10 mouse cellular contexts compared by ENCODE assay signal in genomic region chr6:100660395-100660794, GRCm38 (mm10). TPM values are rescaled to one million over a fixed set of nuclear protein-coding genes. Genes with fewer than 3 reads are reported as not detected.
DNase-seq lines count a peak whose midpoint lies in the region; ATAC-seq and TF ChIP-seq lines count a peak whose summit lies in the region.
"Had no signal": no experiment of that assay in that cellular context is flagged by ENCODE, and none has a peak within 500 bp of the region (broad histone marks: within the 10 kb centered on the region; RNA-seq: fewer than 3 reads in every experiment).

No protein-coding gene starts in this region.

- 57% methylated on average over 5 of the region's 5 CpGs for WGBS in lung, adult 2 months
- 40% methylated on average over 5 of the region's 5 CpGs for WGBS in forebrain, embryonic 16.5 days

- no peaks in the 10 kb centered on the region; the same call in 1 of the 2 replicates for H3K36me3 ChIP-seq in forebrain, embryonic 16.5 days (ENCODE audit: control insufficient read depth, insufficient read depth)

- intact Hi-C loops in heart, postnatal 14 days (cut with DNase I): no loop called here
- intact Hi-C loops in left cerebral cortex, postnatal 4 days (cut with DNase I): no loop called here

- peak; percentile 31 to 39 for DNase-seq in lung, adult 18-20 months
- no peak for DNase-seq in lung, adult 2 months
- peak; percentile 64 to 75 for DNase-seq in heart, postnatal 14 days
- peak; percentile 92 for DNase-seq in left cerebral cortex, postnatal 4 days
- DNase-seq in skeletal muscle tissue, adult 2 months (ENCODE audit: low read depth, low spot score): peak; percentile 44
- DNase-seq in kidney, postnatal 4 days: no peak

- no peak overlapping the region; the same call in 1 of the 2 replicates for H3K27ac ChIP-seq in forebrain, embryonic 16.5 days (ENCODE audit: low read length)
- H3K27ac ChIP-seq: neural tube, embryonic 12.5 days had no signal

- 0 out of 2 replicates have a peak overlapping the region, but pooled peaks have one; percentile 6 for H3K4me2 ChIP-seq in forebrain, embryonic 16.5 days (ENCODE audit: low read length)
- H3K4me2 ChIP-seq: neural tube, embryonic 12.5 days had no signal

- peak; percentile 88 for ATAC-seq in forebrain, embryonic 16.5 days
- no peak for ATAC-seq in megakaryocyte progenitor cell, adult 5-6 weeks (replicated peaks; ENCODE audit: poor library complexity)

- TF ChIP-seq CTCF in lung, adult 2 months (IDR thresholded peaks at IDR 0.05; ENCODE audit: insufficient read depth, low read length): no peak

- H3K9me3 ChIP-seq in forebrain, embryonic 16.5 days (ENCODE audit: control insufficient read depth, low read length): no peaks in the 10 kb centered on the region
- H3K9me3 ChIP-seq: neural tube, embryonic 12.5 days had no signal

- no peak overlapping the region for H3K9ac ChIP-seq in forebrain, embryonic 16.5 days (replicated peaks; ENCODE audit: low read depth, low read length)
- H3K9ac ChIP-seq: neural tube, embryonic 12.5 days had no signal

- no peak for TF ChIP-seq POLR2A in lung, adult 2 months (IDR thresholded peaks at IDR 0.05; ENCODE audit: borderline replicate concordance, extremely low read depth, low read depth, low read length)

- H3K27me3 ChIP-seq in forebrain, embryonic 16.5 days (replicated peaks; ENCODE audit: control insufficient read depth, insufficient read depth, low read length): no peaks in the 10 kb centered on the region
- H3K27me3 ChIP-seq: neural tube, embryonic 12.5 days had no signal

- no peak overlapping the region for H3K4me3 ChIP-seq in lung, adult 2 months (replicated peaks; ENCODE audit: extremely low read depth, low read depth, low read length)
- no peak overlapping the region for H3K4me3 ChIP-seq in forebrain, embryonic 16.5 days (replicated peaks; ENCODE audit: low read length)
- H3K4me3 ChIP-seq: neural tube, embryonic 12.5 days had no signal

- no peaks in the 10 kb centered on the region for H3K4me1 ChIP-seq in lung, adult 2 months (ENCODE audit: control insufficient read depth, insufficient read depth, low read length)
- H3K4me1 ChIP-seq in forebrain, embryonic 16.5 days (replicated peaks; ENCODE audit: control insufficient read depth, insufficient read depth, low read length): peaks cover 12% of the 10 kb centered on the region
- H3K4me1 ChIP-seq: neural tube, embryonic 12.5 days had no signal

RNA-seq across cellular contexts. Expression of gene Shq1, which starts 10.6 kb away (rescaled TPM):
- 3.0 and 3.2 TPM in 2 replicates for polyA plus RNA-seq in lung, adult 2 months (2012; rRNA removed)
- polyA plus RNA-seq in forebrain, embryonic 16.5 days (2015; fragmentation: Nextera tagmentation; extraction: Ambion mirVana): 13.3 and 14.3 TPM in 2 replicates
- total RNA-seq in heart, postnatal 14 days (2021): 1 to 10 TPM; 2.7 to 3.7 TPM
- 1 to 10 TPM; 7.8 to 9.5 TPM for total RNA-seq in left cerebral cortex, postnatal 4 days (2021)
- total RNA-seq in megakaryocyte progenitor cell, adult 5-6 weeks (2015): 7.0 and 9.1 TPM in 2 replicates
- 17.4 and 17.8 TPM in 2 replicates for total RNA-seq in megakaryocyte progenitor cell, adult 5-6 weeks (2017)

RNA-seq across cellular contexts. Expression of gene Gxylt2, which starts 44.1 kb away (rescaled TPM):
- 1.7 and 2.2 TPM in 2 replicates for polyA plus RNA-seq in lung, adult 2 months (2012; rRNA removed)
- polyA plus RNA-seq in forebrain, embryonic 16.5 days (2015; fragmentation: Nextera tagmentation; extraction: Ambion mirVana): 0.60 and 1.0 TPM in 2 replicates
- total RNA-seq in heart, postnatal 14 days (2021): 1 to 10 TPM; 6.2 to 7.4 TPM
- 1 to 10 TPM; 2.1 to 2.7 TPM for total RNA-seq in left cerebral cortex, postnatal 4 days (2021)
- total RNA-seq in megakaryocyte progenitor cell, adult 5-6 weeks (2015): not detected in 2 replicates
- not detected in 2 replicates for total RNA-seq in megakaryocyte progenitor cell, adult 5-6 weeks (2017)
- total RNA-seq: common myeloid progenitor, adult 5-6 weeks had no signal

Comparison
In these comparisons a context has a peak if more than half of its experiments do, and no peak if none do; other contexts are left out.
1. DNase-seq: peak in lung, adult 18-20 months (2 of 2), heart, postnatal 14 days (2 of 2), left cerebral cortex, postnatal 4 days (single experiment) and skeletal muscle tissue, adult 2 months (single experiment); none in lung, adult 2 months (single experiment) and kidney, postnatal 4 days (0 of 2).